Mouse (Mus musculus) CD4-positive helper T cell, adult 2 months (primary cell): Measurements from ENCODE around the gene Clec16a.

Experiments
- DNase-seq: peaks from one replicate; pipeline ENCODE4 v3.0.0-alpha.2; 2012; ENCODE audit warnings: low read depth, missing footprints, low spot score

Clec16a gene

GRCm38 (mm10) chr16:10534567-10534966, 10.6 kb upstream of the Clec16a start:
- no peak for DNase-seq

GRCm38 (mm10) chr16:10536323-10536722, 8.8 kb upstream of the Clec16a start:
- DNase-seq = no peak

- DNase-seq = no peak
These were observed 8.2 kb upstream of the Clec16a start for GRCm38 (mm10) chr16:10536961-10537360.

DNA sequence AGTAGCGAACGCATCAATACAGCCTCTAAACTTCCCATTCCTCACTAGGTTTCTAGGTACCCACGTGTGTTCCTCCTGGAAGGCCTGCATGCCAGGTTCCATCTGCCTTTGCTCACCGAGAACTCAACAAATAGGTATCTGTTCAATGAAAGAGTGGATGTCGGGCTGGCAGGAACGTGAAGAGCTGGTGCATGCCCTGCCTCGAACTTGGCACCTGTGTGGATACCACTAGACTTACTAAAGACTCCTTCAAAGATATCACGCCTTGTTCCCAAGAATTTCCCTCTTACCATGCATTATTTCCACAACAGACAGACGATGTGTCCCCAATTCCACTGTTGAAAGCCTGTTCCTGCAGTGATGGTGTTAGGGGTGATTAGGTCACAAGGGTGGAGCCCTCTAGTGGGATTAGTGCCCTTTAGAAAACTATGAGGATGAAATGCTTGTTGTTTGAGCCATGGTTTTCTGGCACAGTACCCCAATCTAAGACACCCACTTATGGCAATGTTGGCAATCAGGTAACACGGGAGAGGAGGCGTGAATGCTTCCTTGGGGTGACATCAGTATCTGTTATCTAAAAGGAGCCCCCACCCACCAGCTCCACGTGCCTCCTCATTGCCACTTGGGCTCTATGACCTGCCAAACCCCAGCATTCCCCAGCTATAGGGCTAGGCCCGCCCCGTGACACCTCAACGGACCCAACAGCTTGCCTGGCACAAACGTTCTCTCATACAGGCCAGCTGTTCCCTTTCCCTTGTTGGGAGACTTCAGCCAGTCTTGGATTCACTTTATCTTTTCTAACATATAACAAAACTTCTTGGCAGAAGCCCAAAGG, 4.2 kb upstream of the Clec16a start:
- DNase-seq = no peak

DNA sequence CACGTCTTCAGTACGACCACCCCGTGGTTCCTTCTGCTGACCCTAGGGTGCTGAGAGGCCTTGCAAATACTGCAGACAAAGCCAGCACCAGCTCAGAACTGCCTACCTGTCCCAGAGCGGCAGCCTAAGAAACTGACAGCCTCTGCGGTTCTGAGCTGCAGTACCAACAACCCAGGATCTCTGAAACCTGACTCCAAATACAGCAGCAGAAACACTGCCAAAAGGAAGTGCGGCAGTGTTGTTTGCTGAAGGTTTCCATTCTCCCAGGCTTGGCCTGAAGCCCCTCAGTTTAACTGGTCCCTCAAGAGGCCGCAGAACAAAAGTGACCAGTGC, 3.6 kb upstream of the Clec16a start:
- peak; percentile 35 for DNase-seq

DNA sequence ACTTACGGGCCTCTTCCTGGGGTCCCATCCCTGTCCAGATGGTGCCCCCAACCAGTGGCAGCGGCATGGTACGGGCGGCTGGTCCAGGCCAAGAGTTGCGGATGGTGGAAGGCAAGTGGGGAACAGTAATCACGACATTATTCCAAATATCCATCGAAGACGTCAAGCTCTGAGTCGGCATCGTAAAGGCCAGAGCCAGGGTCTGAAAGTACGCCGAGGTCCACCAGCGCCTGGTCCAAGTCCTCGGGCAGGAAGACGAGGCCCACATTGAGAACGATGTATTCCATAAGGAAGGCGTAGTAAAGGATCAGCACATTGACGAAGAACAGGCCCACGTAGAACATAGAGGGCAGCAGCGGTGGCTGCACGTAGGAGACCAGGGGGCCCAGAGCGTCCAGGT, 2.9 kb upstream of the Clec16a start:
- DNase-seq = peak; percentile 20

GRCm38 (mm10) chr16:10542698-10543365, 2.3 kb upstream of the Clec16a start, which contains the start of gene Dexi:
Dexi (minus strand) TSS chr16:10543054.
- peak; percentile 97 for DNase-seq

- DNase-seq = no peak
These were observed 1.7 kb downstream of the Clec16a start for GRCm38 (mm10) chr16:10546865-10547264.

- no peak for DNase-seq
These were observed 3.8 kb downstream of the Clec16a start for GRCm38 (mm10) chr16:10548938-10549337.

- no peak for DNase-seq
These were observed 4.5 kb downstream of the Clec16a start for GRCm38 (mm10) chr16:10549600-10549999.

DNA sequence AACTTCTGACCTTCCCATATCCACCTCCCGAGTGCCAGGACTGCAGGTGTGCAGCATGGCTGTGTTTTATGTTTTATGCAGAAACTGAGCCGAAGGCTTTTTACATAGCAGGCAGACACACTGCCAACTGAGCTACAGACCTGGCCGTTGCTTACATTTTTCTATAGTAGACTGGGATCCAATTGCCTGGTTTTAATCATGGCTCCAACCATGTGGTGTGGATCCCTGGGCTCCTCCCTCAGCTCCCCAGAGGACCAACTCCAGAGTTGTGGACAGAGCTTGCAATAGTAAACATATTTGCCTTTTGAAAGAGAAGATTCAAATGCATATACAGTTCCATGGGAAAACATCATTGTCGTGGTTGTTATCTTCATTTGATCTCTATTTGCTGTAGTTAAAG, 6.5 kb downstream of the Clec16a start:
- DNase-seq = no peak

GRCm38 (mm10) chr16:10553858-10554257, 8.7 kb downstream of the Clec16a start:
- no peak for DNase-seq

DNA sequence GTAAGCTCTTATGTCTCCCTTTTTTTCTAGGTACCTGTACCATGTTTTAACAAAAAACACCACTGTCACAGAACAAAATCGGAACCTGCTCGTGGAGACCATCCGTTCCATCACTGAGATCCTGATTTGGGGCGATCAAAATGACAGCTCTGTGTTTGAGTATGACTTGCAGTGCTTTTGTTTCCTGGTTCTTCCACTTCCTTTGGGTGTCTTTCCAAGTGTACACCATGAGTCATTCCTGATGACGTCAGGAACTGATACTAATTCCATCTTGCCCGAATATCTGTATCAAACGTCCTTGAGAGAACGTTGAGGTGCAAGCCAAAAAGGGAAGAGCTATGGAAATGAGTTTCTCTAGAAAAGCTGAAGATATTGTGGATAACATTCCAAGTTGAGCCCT, 14.9 kb downstream of the Clec16a start:
- DNase-seq = no peak

DNA sequence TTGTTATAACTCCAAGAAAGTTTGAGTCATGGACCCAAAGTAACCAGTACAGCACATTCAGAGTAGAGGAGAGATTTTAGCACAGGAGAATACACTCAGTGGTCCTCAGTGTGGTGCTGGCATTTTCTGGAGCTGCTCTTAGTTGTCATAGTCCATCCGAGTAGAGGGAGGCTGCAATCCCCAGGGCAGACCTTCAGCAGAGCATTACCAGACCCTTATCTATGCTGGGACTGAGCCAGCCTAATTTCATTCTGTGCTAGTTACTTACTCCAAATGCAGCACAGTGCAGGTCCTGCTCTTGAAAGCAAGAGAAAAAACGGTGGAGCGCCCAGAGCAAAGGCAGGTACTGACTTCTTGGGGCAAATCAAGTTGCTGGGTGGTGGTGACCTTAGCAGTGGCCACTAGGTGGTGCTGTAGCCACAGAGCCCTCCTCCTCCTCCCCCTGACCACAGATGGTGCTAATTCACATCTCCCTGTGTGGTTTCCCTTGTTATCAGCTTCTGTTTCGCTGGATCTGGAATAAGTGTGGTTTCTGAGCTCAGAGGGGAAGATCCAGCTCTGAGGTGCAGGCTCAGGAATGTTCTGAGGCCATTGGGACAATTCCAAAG, 20.2 kb downstream of the Clec16a start:
- peak; percentile 79 for DNase-seq

- DNase-seq = no peak
These were observed 22.0 kb downstream of the Clec16a start for GRCm38 (mm10) chr16:10567153-10567552.

GRCm38 (mm10) chr16:10569809-10570395, 24.8 kb downstream of the Clec16a start:
- no peak for DNase-seq

DNA sequence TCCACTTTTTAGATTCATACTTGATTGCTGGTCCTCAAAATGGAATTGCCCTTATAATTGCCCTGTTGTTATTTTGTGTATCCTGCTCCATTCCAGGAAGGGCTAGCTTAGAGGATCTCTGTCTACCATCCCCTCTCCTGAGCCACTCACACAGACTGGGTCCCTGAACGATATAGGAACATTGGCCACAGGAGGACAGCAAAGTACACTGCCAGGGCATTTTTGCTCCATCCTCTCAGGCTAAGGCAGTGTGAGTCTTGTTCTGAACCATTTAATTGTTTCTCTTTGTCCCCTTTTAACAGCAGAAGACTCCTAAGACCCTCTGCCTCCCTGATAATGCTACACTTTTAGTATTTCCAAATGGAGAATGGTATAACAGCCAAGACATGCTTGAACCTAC, 25.6 kb downstream of the Clec16a start:
- DNase-seq = no peak

DNA sequence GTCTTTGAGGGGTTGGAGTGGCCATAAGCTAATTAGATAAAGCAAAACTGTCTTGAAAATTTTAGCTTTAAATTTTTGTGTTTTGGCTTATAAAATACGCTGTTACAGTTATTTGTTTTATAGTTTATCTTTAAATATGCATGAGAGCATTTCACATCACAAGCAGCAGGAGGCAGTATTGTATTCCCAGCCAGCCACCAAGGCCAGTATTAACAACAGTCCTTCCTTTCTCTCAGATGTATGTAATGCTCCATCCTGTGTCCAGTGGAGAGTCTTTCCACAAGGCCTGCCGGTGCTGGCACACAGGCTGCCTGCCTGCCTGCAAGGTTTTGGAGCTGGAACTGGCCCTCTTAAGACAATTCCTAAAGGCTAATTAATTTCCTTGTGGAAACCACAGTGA, 26.7 kb downstream of the Clec16a start:
- DNase-seq = peak; percentile 42

DNA sequence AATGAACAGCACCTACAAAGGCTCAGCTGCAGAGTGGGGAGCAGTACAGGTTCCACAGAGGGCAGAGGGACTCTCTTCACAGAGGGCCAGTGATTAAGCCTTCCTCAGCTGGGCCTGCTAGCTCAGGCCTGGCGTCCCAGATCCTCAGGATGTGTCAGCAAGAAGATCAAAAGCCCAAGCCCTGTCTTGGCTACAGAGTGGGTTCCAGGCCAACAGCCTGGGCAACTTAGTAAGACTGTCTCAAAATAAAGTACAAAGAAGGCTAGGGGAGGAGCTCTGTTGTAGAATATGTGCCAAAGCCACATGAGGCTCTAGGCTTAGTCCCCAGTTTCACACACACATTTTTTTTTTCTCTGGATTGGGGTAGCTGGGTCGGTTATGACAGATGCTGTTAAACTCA, 29.8 kb downstream of the Clec16a start:
- DNase-seq = no peak

DNA sequence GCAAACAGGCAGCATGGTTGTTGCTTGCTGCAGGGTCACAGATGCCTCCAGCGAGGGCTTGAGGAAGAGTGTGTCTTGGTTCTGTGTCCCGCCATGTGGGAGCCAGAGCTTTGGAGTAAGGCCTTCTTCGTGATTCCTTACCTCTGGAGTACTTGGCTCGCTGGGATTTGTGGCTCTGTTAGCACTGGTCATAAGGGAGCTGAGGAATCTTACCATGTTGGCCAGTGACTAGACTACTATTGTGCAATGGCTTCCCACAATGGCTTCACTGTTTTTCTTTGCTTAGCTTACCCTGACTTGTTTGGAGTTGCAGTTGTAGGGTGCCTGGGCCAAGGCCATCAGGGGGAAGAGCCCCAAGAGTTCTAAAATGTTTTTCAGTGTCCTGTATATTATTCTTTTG, 30.8 kb downstream of the Clec16a start:
- no peak for DNase-seq

- no peak for DNase-seq
These were observed 32.4 kb downstream of the Clec16a start for GRCm38 (mm10) chr16:10577548-10577947.

GRCm38 (mm10) chr16:10578376-10578775, 33.2 kb downstream of the Clec16a start:
- no peak for DNase-seq
